Mouse (Mus musculus): Measurements from ENCODE around the gene Depp1.
A peak's percentile ranks its signal among the peaks of the same experiment; 100 is the strongest.

Depp1 gene

GRCm38 (mm10) chr6:116651437-116652118 is 1.2 kb downstream of the Depp1 start:
- no peak for DNase-seq

DNA sequence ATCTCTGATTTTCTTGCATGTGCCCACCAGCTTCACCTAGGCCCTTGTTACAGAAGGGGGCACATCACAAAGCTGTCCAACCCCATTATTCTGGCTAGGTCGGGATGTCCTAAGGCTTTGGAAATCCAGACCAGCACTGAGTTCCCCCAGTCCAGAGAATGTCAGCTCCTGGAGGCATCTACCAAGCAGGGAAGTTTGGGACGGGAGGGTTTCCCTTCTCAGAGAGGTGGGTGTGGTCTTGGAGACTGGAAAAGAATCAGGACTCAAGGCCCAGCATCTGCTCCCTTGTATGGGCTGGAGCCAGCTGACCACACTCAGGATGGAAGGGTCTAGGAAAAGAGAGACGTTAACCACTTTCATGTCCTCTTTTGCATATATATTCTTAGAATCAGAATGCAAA is 2.8 kb downstream of the Depp1 start:
- no peak for DNase-seq

DNA sequence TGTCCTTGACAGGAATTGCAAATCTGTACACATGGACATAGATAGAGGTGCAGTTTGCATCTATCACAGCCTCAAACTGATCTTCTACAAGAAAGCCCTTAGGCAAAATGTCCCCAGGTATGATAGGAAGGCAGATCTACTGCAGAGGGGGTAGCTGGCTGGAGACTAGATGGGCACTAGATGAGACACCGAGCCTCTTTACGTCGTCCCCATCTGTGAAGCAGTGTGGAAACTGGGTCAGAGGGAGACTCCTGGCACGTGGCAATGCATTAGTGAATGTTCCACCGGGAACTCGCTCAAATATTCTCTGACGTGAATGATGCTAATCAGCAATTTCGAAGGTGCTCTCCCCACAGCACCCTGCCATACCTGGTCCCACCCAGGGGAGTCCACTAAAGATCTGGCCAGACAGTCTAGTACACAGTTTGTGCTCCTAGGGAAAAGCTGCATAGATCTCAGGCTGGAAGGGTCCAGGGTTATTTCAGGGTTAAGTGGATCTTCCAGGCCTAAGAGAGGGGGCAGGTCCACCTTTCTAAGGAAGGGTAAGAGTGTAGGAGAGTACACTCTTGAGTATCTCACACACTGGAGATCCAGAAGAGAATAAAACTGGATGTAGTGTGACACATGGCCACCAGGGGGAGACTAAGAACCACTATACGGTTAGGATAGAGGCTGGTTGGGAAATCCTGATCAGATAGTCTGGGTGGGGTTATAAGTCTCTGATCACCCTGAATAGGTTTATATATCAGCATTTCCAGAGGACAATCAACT is 3.5 kb downstream of the Depp1 start:
- DNase-seq = no peak

- DNase-seq = no peak
Measured at GRCm38 (mm10) chr6:116663364-116663763, 13.0 kb downstream of the Depp1 start.

DNA sequence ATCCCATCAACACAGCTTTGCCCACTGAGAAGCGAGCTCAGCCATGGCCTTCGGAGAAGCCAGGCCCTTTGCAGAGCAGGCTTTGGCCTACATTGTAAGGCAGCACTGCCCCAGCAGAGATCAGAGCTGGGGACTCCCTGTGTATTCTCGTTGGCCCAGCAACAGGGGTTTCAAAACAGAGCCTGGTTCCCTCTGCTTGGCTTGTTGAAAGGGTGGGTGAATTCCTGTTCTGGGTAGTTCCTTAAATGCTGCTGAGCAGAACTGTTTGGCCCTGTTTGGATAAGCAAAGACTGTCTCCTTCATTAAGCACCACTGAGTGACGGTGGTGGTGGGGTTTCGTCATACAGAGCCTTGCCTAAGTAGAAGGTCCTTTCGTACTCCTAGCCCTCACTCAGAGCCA is 13.6 kb downstream of the Depp1 start:
- DNase-seq = no peak

DNA sequence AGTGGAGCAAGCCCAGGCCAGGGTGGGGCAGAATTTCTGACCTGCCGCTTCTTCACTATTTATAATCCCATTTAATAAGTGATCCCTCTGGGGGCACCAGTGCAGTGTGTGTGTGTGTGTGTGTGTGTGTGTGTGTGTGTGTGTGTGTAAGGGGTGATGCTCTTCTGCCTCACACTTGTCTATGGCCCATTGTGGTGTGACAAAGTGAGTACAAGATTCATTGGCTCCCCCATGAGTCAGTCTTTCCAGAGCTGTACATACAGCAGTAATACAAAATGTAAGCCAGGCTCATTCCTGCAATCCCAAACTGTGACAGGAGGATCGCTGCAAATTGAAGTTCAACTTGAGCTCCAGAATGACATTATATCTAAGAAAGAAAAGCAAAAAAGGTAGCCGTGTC is 14.4 kb downstream of the Depp1 start:
- DNase-seq = no peak

GRCm38 (mm10) chr6:116666085-116666750 is 15.8 kb downstream of the Depp1 start:
- no peak for DNase-seq

- DNase-seq = no peak
Measured at GRCm38 (mm10) chr6:116666892-116667291, 16.5 kb downstream of the Depp1 start.

- DNase-seq = no peak
Measured at GRCm38 (mm10) chr6:116667382-116667781, 17.0 kb downstream of the Depp1 start.

DNA sequence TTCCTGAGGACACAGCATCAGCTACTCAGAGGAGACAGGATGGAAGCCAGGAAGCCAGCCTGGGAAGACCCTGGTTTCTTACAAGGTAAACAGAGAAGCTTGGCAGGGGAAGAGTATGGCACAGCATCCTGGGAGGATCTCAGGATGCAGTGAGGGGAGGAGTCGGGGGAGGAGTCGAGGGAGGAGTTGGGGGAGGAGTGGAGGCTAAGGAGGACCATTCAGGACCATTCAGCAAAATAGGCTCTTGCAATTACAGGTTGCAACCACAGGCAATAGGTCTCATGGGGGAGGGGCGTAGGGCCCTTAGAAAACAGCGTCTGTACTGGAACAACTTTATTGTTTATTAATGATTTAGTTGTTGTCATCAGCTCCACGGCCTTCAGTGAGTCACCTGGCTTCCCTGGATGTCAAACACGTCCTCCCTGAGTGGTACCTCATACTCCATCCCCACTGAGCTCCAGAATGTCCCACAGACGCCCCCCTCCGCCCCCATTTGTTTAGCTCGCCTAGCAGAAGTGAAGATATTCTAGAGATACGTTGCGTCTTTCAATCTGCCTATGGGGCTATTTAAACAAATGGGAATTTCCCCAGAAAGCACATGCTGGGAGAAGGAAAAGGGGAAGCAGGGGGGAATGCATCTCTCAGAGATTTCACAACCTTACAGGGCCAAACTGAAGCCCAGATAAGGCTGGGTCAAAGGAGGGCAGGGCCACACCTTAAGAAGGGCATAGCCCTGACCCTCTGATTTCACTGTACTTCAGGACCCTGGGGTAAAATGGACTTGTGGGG is 18.5 kb downstream of the Depp1 start:
- no peak for DNase-seq

DNA sequence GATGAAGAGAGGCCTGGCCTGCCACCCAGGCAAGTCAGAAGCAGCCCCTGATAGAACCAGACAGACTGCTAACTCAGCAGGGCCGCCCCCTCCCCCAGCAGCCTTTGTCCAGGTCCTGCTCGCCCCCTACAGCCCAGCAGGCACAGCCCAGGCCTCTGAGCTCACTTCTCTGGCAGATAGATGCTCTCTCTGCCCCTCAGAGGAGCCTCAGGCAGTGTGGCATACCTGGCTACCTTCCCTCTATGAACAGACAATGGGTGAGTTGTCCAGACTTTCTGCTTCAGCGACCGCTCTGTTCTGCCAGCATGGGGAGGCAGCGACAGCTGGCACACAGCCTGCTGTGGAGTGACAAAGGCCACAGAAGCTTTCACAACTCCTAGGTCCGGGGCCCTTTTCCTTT is 19.7 kb downstream of the Depp1 start:
- DNase-seq = no peak

GRCm38 (mm10) chr6:116671031-116671430 is 20.6 kb downstream of the Depp1 start:
- DNase-seq = no peak

DNA sequence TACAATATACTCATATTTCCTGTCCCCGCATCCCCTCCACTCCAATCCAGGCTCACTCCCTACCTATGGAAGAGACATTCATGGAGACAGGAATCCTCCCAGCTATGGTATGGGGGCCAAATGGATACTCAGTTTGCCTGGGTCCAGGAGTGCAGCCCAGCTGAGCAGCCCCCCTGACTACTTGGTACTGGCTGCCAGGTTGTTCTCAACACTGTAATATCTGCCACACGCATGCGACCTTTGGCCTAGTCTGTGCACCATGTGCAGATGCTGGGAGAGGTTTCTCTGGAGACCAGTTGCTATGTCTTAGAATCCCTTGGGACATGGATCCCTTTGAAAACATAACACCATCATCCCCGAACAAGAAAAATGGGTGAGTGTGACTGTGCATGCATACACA is 21.4 kb downstream of the Depp1 start:
- no peak for DNase-seq

DNA sequence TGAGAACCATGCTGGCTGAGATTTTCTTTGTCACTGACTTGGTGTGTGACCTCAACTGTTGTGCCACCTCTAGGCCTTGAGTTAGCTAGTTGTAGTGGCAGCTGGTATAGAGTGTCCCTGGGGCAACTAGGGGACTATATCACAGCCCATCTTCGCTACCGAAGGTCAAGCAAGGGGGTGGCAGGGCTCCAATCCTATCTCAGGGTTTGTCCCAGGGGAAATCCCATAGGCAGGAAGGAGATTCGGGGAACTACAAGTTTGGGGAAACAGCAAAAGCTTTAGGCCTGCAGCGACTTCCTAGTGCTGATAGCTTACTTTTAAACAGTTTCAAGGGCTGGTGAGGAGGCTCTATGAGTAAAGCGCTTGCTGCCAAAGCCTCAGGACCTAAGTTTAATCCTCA is 21.9 kb downstream of the Depp1 start:
- no peak for DNase-seq

DNA sequence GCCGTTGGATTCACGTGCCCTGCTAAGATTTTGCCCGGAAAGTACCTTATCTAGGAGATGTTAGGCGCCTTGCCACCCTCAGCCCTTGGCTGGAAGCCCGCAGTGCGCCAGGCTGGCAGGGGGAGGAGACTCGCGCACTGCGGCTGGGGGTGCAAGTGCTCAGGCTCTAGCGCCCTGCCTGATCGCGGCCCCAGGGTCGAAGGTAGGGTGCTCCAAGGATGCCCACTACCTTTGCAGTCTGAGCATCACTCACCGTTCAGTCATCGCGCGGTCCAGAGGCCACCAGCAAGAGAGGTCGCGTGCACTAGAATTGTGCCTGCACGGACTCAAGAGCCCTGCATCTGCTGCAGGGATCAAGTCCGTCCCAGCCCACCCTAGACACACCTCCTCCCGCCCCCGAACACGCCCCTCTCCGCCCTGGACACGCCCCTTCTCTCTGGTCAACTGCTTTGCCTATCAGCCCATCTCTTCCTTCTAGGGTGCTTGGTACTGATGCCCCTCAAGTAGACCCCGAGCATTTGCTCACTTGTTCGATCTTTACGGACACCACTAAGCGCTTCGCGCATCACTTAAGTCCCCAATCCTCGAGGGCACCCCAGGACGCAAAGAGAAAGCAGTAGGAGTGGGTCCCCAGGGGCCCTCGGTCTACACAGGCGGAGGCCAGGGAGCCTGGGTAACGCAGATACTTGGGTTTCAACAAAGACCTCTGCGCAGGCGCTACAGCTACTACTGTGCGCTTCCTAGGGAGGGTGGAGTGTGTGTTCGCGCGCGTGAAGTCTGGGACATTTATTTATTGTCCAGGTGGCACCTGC is 23.3 kb downstream of the Depp1 start, which contains the start of gene Rassf4:
Rassf4 (minus strand) TSS at position 482 of the 812 bp plus-strand sequence.
- DNase-seq = peak; percentile 68 to 73

- no peak for DNase-seq
Measured at GRCm38 (mm10) chr6:116674283-116674886, 24.0 kb downstream of the Depp1 start.

- DNase-seq = no peak
Measured at GRCm38 (mm10) chr6:116676355-116676913, 26.0 kb downstream of the Depp1 start.

- no peak for DNase-seq
Measured at GRCm38 (mm10) chr6:116677321-116677720, 26.9 kb downstream of the Depp1 start.

- no peak for DNase-seq
Measured at GRCm38 (mm10) chr6:116679563-116680288, 29.3 kb downstream of the Depp1 start.

- DNase-seq = peak; percentile 28 to 31
Measured at GRCm38 (mm10) chr6:116682317-116682716, 31.9 kb downstream of the Depp1 start.

GRCm38 (mm10) chr6:116693639-116694038 is 43.2 kb downstream of the Depp1 start:
- no peak for DNase-seq
